Mouse (Mus musculus) erythroblast, adult 5-6 weeks (primary cell): ENCODE measurements around the gene Ifna5. TPM values are rescaled to one million over a fixed set of nuclear protein-coding genes. Genes with fewer than 3 reads are reported as not detected.

Experiments used
- ATAC-seq: replicated peaks from 2 replicates; pipeline ENCODE4 v1.8.0; 2016; ENCODE audit warnings: moderate number of reproducible peaks, mild to moderate bottlenecking, moderate TSS enrichment, inconsistent platforms; ENCODE audit not compliant: poor library complexity, low FRiP score, severe bottlenecking
- total RNA-seq, 2 experiments: library from RNA; stranded (forward) in 1 of 2; stranded (reverse) in 1 of 2; fragments of 150-400 nt in 1 of 2; fragments of 200-764, 138-1000 nt in 1 of 2; gene quantifications; 2 replicates each; pipeline versions ENCODE4 v1.2.3 to v1.2.4; 2015 to 2017; ENCODE audit warnings: low replicate concordance in 2 of 2

Gene Ifna5
- total RNA-seq, 2 experiments from 2014 or later, result not detected

GRCm38 (mm10) chr4:88859214-88859613, 23.9 kb downstream of the Ifna5 start:
- no peak for ATAC-seq

GRCm38 (mm10) chr4:88863309-88863708, 28.0 kb downstream of the Ifna5 start:
- no peak for ATAC-seq

DNA sequence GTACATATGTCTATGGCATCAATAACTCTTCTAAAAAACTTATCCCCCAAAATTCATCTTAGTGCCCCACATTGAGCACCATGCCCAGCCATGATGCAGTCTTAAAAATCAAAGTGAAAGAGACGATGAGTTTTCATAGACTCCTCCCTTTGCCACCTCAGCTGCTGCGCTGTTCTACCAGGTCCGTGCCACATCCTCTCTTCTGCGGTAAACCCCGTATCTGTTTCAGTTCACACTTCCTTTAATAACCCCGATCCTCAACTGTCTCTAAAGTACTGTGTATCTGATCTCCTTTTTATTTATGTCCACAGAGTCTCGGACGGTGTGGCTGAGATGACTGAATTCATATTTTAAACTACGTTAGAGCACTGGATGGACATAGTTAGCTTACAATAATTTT, 29.3 kb downstream of the Ifna5 start:
- ATAC-seq, result no peak

DNA sequence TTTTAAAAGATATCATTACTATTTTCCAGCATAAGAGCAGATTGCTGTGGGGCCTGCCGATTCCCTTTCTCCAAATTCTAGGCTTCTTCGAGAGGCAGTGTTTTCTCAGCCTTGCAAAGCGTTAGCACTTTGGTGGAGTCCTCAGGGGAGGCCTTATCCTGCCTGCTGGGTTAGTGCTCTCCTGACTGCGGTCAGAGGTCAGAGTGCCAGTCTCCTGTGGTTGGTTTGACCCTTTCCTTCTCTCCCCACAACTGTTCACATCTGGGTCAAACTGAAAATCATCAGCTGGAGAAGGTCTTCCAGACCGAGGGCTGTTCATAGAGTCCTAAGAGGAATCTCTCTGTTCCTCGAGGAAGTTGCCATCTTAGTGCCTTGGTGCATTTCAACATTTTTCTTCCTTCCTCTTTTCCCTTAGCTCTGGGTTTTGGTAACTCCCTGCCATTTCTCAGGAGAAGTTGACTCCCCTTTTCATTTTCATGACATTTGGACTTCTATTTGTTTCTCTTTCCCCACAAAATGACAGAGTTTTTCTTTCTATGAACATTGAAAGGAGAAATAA, 29.8 kb downstream of the Ifna5 start:
- no peak for ATAC-seq

DNA sequence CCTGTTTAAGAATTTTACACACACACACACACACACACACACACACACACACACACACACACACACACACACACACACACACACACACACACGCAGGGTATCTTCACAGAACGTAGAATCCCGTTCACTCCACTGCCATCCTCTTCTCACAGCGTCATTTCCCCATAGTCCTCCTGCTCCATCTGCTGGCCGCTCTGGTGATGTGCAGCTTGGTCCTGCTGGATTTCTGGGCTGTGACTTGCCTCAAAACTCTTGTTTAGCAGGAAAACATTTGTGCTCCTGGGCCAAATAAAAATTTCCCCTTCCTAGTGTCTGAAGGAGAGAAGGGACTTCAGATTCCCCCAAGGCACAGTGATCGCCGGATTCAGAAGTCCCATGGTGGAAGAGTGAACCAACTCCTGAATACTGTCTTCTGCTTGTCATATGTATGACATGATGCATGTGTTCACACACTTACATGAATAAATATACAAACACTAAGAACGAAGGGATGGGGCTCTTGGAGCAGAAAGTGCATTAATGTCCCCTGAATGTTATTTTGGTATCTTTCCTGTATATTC, 32.1 kb downstream of the Ifna5 start:
- peak; percentile 95 for ATAC-seq

DNA sequence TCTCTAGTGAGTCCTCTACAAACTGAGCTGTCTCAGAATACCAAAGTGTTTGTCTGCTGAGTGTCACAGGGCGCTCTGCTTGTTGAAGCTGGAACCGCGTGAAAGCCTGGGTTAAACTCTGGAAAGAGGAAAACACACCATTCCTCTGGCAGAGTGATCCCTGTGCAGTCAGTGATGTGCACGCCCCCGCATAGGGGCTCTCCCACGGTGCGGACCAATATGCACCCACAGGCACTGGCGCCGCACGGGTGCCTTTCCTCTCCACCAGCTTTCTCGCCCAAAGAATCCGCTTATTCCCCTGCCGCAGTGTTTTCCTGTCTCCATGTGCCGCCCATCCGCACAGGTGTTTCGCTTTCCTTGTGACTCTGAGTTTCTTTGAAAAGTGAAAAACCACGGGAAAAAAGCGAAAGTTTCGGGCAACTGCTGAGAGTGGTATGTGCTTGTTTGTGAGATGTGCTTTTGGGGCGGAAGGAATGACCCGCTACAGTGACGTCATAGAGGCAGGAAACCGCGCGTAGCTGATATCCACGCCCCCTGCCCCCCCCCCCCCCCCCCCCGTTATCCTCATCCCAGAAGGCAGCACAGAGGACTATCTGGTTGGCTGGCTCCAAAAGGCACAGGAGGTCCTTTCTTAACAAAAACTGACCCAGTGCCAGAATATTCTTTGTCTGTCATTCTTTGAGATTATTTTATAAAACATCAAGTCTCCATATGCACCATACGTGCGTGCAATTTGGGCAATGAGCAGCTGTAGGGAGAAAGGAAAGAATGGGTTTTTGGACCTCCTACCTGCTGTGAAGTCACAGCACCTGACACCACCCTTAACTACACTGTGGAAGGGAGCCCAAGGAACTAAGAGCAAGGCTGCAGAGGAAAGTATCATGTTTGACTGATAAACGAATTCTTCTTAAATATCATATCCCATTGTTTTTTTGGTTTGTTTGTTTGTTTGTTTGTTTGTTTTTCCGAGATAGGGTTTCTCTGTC, 32.9 kb downstream of the Ifna5 start:
- peak; percentile 75 for ATAC-seq

GRCm38 (mm10) chr4:88872691-88873090, 37.4 kb downstream of the Ifna5 start:
- ATAC-seq, result no peak

GRCm38 (mm10) chr4:88875435-88876095, 40.2 kb downstream of the Ifna5 start:
- ATAC-seq, result peak; percentile 68; the same call in 1 of the 2 replicates

- no peak for ATAC-seq
These were observed 41.2 kb downstream of the Ifna5 start for GRCm38 (mm10) chr4:88876520-88876919.

- ATAC-seq, result no peak
These were observed 42.9 kb downstream of the Ifna5 start for GRCm38 (mm10) chr4:88878246-88878645.

DNA sequence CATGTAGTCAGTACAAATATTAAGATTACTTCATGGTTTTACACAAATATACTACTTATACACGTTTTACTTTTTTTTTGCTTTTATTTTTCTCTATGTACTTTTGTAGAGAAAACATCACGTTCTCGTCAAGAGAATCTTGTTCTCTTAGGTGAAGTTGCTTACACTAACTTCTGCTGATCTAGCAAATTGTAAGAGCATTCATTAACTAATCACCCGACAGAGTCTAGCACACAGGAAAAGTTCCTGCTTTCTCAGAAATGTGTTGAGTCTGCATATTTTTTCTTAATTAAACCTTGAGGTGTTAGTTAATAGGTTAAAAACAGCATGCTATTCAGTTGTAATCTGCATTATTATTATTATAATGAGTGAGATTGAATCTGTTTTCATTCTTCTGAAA, 43.4 kb downstream of the Ifna5 start:
- ATAC-seq, result no peak

DNA sequence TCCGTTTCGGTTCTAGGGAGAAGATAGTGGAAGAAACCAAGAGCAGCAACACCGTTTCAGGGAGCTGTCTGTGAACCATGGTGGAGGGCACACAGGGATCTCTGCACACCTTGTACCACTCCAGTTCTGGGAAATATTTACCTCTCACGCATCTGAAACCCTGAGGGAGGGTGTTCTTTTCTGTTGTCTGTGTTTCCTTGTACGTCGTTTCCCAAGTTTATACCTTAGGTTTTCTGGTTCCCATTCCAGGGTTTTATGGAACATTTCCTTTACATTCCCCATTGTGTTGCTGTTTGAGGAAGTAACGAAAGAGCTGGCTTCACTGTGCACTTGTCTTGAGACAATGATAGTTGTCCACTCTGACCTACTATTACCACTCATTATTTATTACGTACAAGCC, 44.8 kb downstream of the Ifna5 start, which contains the start of gene Ifne:
Ifne (minus strand) TSS at position 101 of the 400 bp plus-strand sequence.
- no peak for ATAC-seq

Other genes starting within 250 kb of the Ifna5 start
- not detected in 2 replicates for gene Ifna9, start 243.1 kb upstream of the Ifna5 start, total RNA-seq (2015; ENCODE audit: low replicate concordance)
- gene Ifna9, start 243.1 kb upstream of the Ifna5 start, total RNA-seq (2017; ENCODE audit: low replicate concordance), result not detected in 2 replicates
- not detected in 2 replicates for gene Ifna12, start 232.1 kb upstream of the Ifna5 start, total RNA-seq (2015; ENCODE audit: low replicate concordance)
- gene Ifna12, start 232.1 kb upstream of the Ifna5 start, total RNA-seq (2017; ENCODE audit: low replicate concordance), result not detected in 2 replicates
- not detected in 2 replicates for gene C87499, start 201.1 kb upstream of the Ifna5 start, total RNA-seq (2015; ENCODE audit: low replicate concordance)
- gene C87499, start 201.1 kb upstream of the Ifna5 start, total RNA-seq (2017; ENCODE audit: low replicate concordance), result not detected in 2 replicates
- not detected in 2 replicates for gene Ifna13, start 191.1 kb upstream of the Ifna5 start, total RNA-seq (2015; ENCODE audit: low replicate concordance)
- gene Ifna13, start 191.1 kb upstream of the Ifna5 start, total RNA-seq (2017; ENCODE audit: low replicate concordance), result not detected in 2 replicates
- gene Ifna16, start 158.6 kb upstream of the Ifna5 start, total RNA-seq (2015; ENCODE audit: low replicate concordance), result not detected in 2 replicates
- not detected in 2 replicates for gene Ifna16, start 158.6 kb upstream of the Ifna5 start, total RNA-seq (2017; ENCODE audit: low replicate concordance)
- gene Ifna2, start 151.6 kb upstream of the Ifna5 start, total RNA-seq (2015; ENCODE audit: low replicate concordance), result not detected in 2 replicates
- gene Ifna2, start 151.6 kb upstream of the Ifna5 start, total RNA-seq (2017; ENCODE audit: low replicate concordance), result not detected in 2 replicates
- not detected in 2 replicates for gene Ifnab, start 144.2 kb upstream of the Ifna5 start, total RNA-seq (2015; ENCODE audit: low replicate concordance)
- gene Ifnab, start 144.2 kb upstream of the Ifna5 start, total RNA-seq (2017; ENCODE audit: low replicate concordance), result not detected in 2 replicates
- gene Gm26566, start 113.7 kb upstream of the Ifna5 start, total RNA-seq (2015; ENCODE audit: low replicate concordance), result not detected in 2 replicates
- not detected in 2 replicates for gene Gm26566, start 113.7 kb upstream of the Ifna5 start, total RNA-seq (2017; ENCODE audit: low replicate concordance)
- 18.6 and 26.3 TPM in 2 replicates for gene Klhl9, start 113.1 kb upstream of the Ifna5 start, total RNA-seq (2015; ENCODE audit: low replicate concordance)
- gene Klhl9, start 113.1 kb upstream of the Ifna5 start, total RNA-seq (2017; ENCODE audit: low replicate concordance), result 24.0 and 29.5 TPM in 2 replicates
- not detected in 2 replicates for gene Gm13271, start 80.7 kb upstream of the Ifna5 start, total RNA-seq (2015; ENCODE audit: low replicate concordance)
- not detected in 2 replicates for gene Gm13271, start 80.7 kb upstream of the Ifna5 start, total RNA-seq (2017; ENCODE audit: low replicate concordance)
- not detected in 2 replicates for gene Gm13283, start 75.4 kb upstream of the Ifna5 start, total RNA-seq (2015; ENCODE audit: low replicate concordance)
- gene Gm13283, start 75.4 kb upstream of the Ifna5 start, total RNA-seq (2017; ENCODE audit: low replicate concordance), result not detected in 2 replicates
- not detected in 2 replicates for gene Gm13290, start 61.7 kb upstream of the Ifna5 start, total RNA-seq (2015; ENCODE audit: low replicate concordance)
- not detected in 2 replicates for gene Gm13290, start 61.7 kb upstream of the Ifna5 start, total RNA-seq (2017; ENCODE audit: low replicate concordance)
- not detected in 2 replicates for gene Gm13289, start 58.6 kb upstream of the Ifna5 start, total RNA-seq (2015; ENCODE audit: low replicate concordance)
- gene Gm13289, start 58.6 kb upstream of the Ifna5 start, total RNA-seq (2017; ENCODE audit: low replicate concordance), result not detected in 2 replicates
- gene Gm13272, start 55.7 kb upstream of the Ifna5 start, total RNA-seq (2015; ENCODE audit: low replicate concordance), result not detected in 2 replicates
- gene Gm13272, start 55.7 kb upstream of the Ifna5 start, total RNA-seq (2017; ENCODE audit: low replicate concordance), result not detected in 2 replicates
- gene Ifnz, start 53.4 kb upstream of the Ifna5 start, total RNA-seq (2015; ENCODE audit: low replicate concordance), result not detected in 2 replicates
- not detected in 2 replicates for gene Ifnz, start 53.4 kb upstream of the Ifna5 start, total RNA-seq (2017; ENCODE audit: low replicate concordance)
- gene Gm13276, start 49.8 kb upstream of the Ifna5 start, total RNA-seq (2015; ENCODE audit: low replicate concordance), result not detected in 2 replicates
- not detected in 2 replicates for gene Gm13276, start 49.8 kb upstream of the Ifna5 start, total RNA-seq (2017; ENCODE audit: low replicate concordance)
- gene Gm13277, start 46.9 kb upstream of the Ifna5 start, total RNA-seq (2015; ENCODE audit: low replicate concordance), result not detected in 2 replicates
- gene Gm13277, start 46.9 kb upstream of the Ifna5 start, total RNA-seq (2017; ENCODE audit: low replicate concordance), result not detected in 2 replicates
- gene Gm13278, start 44.0 kb upstream of the Ifna5 start, total RNA-seq (2015; ENCODE audit: low replicate concordance), result not detected in 2 replicates
- not detected in 2 replicates for gene Gm13278, start 44.0 kb upstream of the Ifna5 start, total RNA-seq (2017; ENCODE audit: low replicate concordance)
- not detected in 2 replicates for gene Gm13275, start 41.0 kb upstream of the Ifna5 start, total RNA-seq (2015; ENCODE audit: low replicate concordance)
- not detected in 2 replicates for gene Gm13275, start 41.0 kb upstream of the Ifna5 start, total RNA-seq (2017; ENCODE audit: low replicate concordance)
- not detected in 2 replicates for gene Gm13279, start 38.1 kb upstream of the Ifna5 start, total RNA-seq (2015; ENCODE audit: low replicate concordance)
- not detected in 2 replicates for gene Gm13279, start 38.1 kb upstream of the Ifna5 start, total RNA-seq (2017; ENCODE audit: low replicate concordance)
- gene Gm13285, start 35.9 kb upstream of the Ifna5 start, total RNA-seq (2015; ENCODE audit: low replicate concordance), result not detected in 2 replicates
- not detected in 2 replicates for gene Gm13285, start 35.9 kb upstream of the Ifna5 start, total RNA-seq (2017; ENCODE audit: low replicate concordance)
- not detected in 2 replicates for gene Gm13287, start 32.3 kb upstream of the Ifna5 start, total RNA-seq (2015; ENCODE audit: low replicate concordance)
- not detected in 2 replicates for gene Gm13287, start 32.3 kb upstream of the Ifna5 start, total RNA-seq (2017; ENCODE audit: low replicate concordance)
- gene Gm13288, start 30.0 kb upstream of the Ifna5 start, total RNA-seq (2015; ENCODE audit: low replicate concordance), result not detected in 2 replicates
- gene Gm13288, start 30.0 kb upstream of the Ifna5 start, total RNA-seq (2017; ENCODE audit: low replicate concordance), result not detected in 2 replicates
- not detected in 2 replicates for gene Ifna7, start 19.3 kb upstream of the Ifna5 start, total RNA-seq (2015; ENCODE audit: low replicate concordance)
- gene Ifna7, start 19.3 kb upstream of the Ifna5 start, total RNA-seq (2017; ENCODE audit: low replicate concordance), result not detected in 2 replicates
- not detected in 2 replicates for gene Ifna11, start 15.6 kb upstream of the Ifna5 start, total RNA-seq (2015; ENCODE audit: low replicate concordance)
- not detected in 2 replicates for gene Ifna11, start 15.6 kb upstream of the Ifna5 start, total RNA-seq (2017; ENCODE audit: low replicate concordance)
- gene Ifna6, start 8.1 kb upstream of the Ifna5 start, total RNA-seq (2015; ENCODE audit: low replicate concordance), result not detected in 2 replicates
- not detected in 2 replicates for gene Ifna6, start 8.1 kb upstream of the Ifna5 start, total RNA-seq (2017; ENCODE audit: low replicate concordance)
- not detected in 2 replicates for gene Ifna4, start 6.3 kb downstream of the Ifna5 start, total RNA-seq (2015; ENCODE audit: low replicate concordance)
- not detected in 2 replicates for gene Ifna4, start 6.3 kb downstream of the Ifna5 start, total RNA-seq (2017; ENCODE audit: low replicate concordance)
- gene Ifna1, start 14.6 kb downstream of the Ifna5 start, total RNA-seq (2015; ENCODE audit: low replicate concordance), result not detected in 2 replicates
- not detected in 2 replicates for gene Ifna1, start 14.6 kb downstream of the Ifna5 start, total RNA-seq (2017; ENCODE audit: low replicate concordance)
- gene Ifne, start 44.7 kb downstream of the Ifna5 start, total RNA-seq (2015; ENCODE audit: low replicate concordance), result not detected in 2 replicates
- not detected in 2 replicates for gene Ifne, start 44.7 kb downstream of the Ifna5 start, total RNA-seq (2017; ENCODE audit: low replicate concordance)